Mouse (Mus musculus): Measurements from ENCODE around the gene Serpina3a. TPM values are rescaled to one million over a fixed set of nuclear protein-coding genes. Genes with fewer than 3 reads are reported as not detected.

The Serpina3a gene
- polyA plus RNA-seq, 1 experiment, result not detected

DNA sequence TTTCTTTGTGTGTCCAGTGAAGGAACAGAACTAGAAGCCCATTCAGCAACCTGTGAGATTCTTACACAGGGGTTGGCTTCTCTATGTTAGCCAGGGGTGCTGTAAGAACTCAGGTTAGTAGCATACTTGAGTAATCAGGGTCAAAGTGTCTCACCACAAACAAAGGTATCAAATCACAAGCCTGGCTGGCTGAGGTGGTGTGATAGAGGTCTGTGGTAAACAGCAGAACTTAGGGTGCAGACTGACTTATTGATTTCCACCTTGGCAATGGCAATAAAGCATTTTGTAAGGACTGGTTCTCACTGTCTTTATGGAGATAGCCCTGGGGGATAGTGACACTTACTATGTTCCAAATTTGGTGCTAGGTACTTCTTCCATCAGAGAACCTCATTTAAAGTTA is 6.7 kb upstream of the Serpina3a start:
- Histone ChIP-seq H3K27ac (ENCODE audit: insufficient read depth, low read length) (no peak overlapping the region), H3K4me3 (ENCODE audit: insufficient read depth, low read length) (no peak overlapping the region), H3K4me1 (ENCODE audit: control insufficient read depth, insufficient read depth, low read length) (no peaks in the 10 kb centered on the region)
- TF ChIP-seq POLR2A (IDR thresholded peaks at IDR 0.05; ENCODE audit: low read depth, low read length) (no peak), CTCF (IDR thresholded peaks at IDR 0.05; ENCODE audit: borderline replicate concordance, insufficient read depth, low read length) (no peak)

DNA sequence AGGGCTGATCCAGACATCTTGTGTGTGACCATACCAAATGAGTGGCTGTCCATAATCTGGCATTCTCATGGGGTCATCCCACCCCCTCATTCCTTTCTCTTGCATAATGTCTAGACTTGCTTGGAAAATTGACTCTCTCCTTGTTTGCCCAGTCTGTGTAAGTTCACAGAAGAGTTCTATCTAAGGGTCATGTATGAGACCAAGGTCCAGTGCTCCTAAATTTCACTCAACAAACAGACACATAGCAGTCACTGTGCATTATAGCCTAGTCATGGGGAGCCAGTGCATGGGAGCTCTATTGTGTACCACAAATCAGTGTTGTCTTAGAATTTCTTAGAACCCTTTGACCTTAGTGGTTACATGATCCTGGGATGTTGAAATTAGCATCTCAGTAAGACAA is 5.6 kb upstream of the Serpina3a start:
- no peak overlapping the region for H3K27ac ChIP-seq (ENCODE audit: insufficient read depth, low read length)
- TF ChIP-seq CTCF (IDR thresholded peaks at IDR 0.05; ENCODE audit: borderline replicate concordance, insufficient read depth, low read length), result no peak
- no peak for TF ChIP-seq POLR2A (IDR thresholded peaks at IDR 0.05; ENCODE audit: low read depth, low read length)
- H3K4me1 ChIP-seq (ENCODE audit: control insufficient read depth, insufficient read depth, low read length), result no peaks in the 10 kb centered on the region
- no peak overlapping the region for H3K4me3 ChIP-seq (ENCODE audit: insufficient read depth, low read length)

DNA sequence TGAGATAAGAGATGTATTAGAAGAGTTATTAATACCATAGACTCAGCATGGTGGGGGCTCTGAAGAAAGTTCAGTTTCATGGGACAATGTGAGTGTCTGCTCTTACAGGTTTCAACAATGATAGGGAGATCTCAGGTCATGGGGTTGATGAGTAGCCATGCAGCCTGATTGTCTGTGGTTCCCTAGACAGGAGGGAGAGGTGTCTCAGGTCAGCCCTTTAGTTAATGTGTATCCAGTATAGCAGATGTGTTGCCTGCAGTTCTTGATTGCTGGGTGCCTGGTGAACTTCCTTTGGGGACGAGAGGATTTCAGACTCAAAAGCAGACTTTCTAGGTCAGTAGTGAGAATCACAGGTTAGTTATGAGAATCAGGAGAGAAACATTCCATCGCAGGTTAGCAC is 4.0 kb upstream of the Serpina3a start:
- TF ChIP-seq POLR2A (IDR thresholded peaks at IDR 0.05; ENCODE audit: low read depth, low read length) (no peak), CTCF (IDR thresholded peaks at IDR 0.05; ENCODE audit: borderline replicate concordance, insufficient read depth, low read length) (no peak)
- Histone ChIP-seq H3K27ac (ENCODE audit: insufficient read depth, low read length) (no peak overlapping the region), H3K4me1 (ENCODE audit: control insufficient read depth, insufficient read depth, low read length) (no peaks in the 10 kb centered on the region), H3K4me3 (ENCODE audit: insufficient read depth, low read length) (no peak overlapping the region)

DNA sequence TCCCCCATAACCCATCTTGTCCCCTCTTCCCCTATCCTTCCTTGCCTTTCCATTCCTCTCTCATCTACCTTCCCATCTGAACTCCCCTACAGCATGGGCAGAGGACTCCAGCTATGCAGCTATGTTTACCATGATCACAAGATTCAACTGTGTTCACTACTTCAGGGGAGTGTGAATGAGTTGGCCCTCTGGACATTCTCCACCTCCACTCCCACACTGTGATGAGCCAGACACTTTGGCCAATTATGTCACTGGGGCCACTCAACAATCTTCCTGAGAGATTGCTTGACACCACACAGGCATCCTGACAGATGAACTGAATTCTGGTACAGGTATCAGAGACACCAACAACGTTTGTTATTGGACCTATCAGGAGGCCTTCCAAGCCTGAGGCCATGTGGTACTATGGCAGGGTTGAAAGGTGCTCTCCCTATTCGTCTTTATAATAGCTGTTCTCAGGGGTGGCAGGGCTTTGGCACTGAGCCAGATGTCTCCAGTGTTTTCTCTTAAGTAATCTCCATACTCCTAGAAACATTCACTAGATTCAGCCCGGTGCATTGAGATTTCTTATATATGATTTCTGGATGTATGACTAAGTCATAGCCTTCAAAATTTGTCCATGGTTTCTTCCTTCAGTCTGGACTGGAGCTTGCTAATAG is 2.5 kb downstream of the Serpina3a start:
- TF ChIP-seq POLR2A (IDR thresholded peaks at IDR 0.05; ENCODE audit: low read depth, low read length) (no peak), CTCF (IDR thresholded peaks at IDR 0.05; ENCODE audit: borderline replicate concordance, insufficient read depth, low read length) (no peak)

DNA sequence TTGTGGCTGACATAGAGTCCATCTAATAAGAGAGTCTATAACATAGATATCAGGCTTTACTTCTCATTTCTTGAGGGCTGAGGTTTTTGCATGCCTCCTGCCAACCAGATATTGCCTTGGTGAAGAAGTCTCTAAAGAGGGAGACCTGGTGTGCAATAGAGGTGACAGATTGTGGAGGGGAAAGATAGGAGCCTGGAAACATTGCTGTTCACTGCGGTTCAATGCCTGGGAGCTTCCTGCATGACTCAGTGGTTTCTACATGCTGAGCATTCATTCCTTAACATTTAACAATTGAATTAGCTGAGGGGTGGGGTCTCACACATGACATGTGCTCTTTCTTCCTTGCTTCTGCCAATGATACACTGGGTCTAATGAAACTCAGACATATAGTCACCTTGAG is 10.6 kb downstream of the Serpina3a start:
- Histone ChIP-seq H3K4me3 (ENCODE audit: insufficient read depth, low read length) (no peak overlapping the region), H3K27ac (ENCODE audit: insufficient read depth, low read length) (no peak overlapping the region), H3K4me1 (ENCODE audit: control insufficient read depth, insufficient read depth, low read length) (peaks cover 6% of the 10 kb centered on the region)
- no peak for TF ChIP-seq POLR2A (IDR thresholded peaks at IDR 0.05; ENCODE audit: low read depth, low read length)
- no peak for TF ChIP-seq CTCF (IDR thresholded peaks at IDR 0.05; ENCODE audit: borderline replicate concordance, insufficient read depth, low read length)

More for the DNA sequence above, 2.5 kb downstream of the Serpina3a start:
- no peak overlapping the region for H3K27ac ChIP-seq (ENCODE audit: insufficient read depth, low read length)
- no peak overlapping the region for H3K4me3 ChIP-seq (ENCODE audit: insufficient read depth, low read length)
- no peaks in the 10 kb centered on the region for H3K4me1 ChIP-seq (ENCODE audit: control insufficient read depth, insufficient read depth, low read length)

DNA sequence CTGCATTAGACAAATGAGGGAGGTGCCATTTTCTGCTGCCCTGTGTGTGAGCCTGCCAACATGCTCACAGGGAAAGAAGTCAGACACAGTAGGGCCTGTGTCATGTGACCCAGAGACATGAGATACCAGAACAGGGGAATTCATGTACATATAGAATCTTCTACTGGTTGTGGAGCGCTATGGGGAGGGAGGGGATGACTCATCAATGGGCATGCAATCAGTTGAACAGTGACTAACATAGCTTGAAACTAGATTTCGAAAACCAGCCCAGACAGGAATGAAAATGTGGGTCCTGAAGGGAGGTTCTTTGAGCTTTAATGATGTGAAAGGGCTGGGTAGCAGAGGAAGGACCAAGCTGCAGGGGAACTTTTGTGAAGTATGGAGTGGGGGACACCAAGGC is 11.5 kb downstream of the Serpina3a start:
- peak overlapping the region; percentile 84 for H3K27ac ChIP-seq (ENCODE audit: insufficient read depth, low read length)
- TF ChIP-seq POLR2A (IDR thresholded peaks at IDR 0.05; ENCODE audit: low read depth, low read length), result no peak
- no peak for TF ChIP-seq CTCF (IDR thresholded peaks at IDR 0.05; ENCODE audit: borderline replicate concordance, insufficient read depth, low read length)
- peaks cover 6% of the 10 kb centered on the region for H3K4me1 ChIP-seq (ENCODE audit: control insufficient read depth, insufficient read depth, low read length)
- no peak overlapping the region for H3K4me3 ChIP-seq (ENCODE audit: insufficient read depth, low read length)

DNA sequence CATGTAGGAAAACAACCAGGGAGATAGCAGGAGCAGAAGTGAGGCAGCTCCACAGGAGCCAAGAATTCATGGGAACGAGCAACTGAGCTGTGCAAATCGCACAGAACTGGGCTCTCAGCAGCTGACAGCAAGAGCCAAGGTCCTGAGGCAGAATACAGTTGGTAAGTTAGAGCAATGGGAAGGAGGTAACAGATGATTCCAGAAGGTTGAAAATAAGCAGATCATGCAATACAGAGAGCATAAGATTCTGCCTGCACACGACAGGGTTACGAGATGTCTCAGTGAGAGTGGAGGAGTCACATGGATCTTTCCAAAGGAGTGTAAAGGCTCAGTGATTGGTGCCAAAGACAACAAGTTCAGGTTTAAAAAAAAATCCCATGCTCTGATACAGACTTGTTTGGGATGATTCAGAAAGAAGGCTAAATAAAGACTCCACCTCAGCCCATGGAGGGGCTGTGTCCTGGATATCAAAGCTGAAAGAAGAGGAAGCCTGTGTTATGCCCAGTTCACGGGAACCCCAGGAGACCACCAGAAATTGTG is 12.6 kb downstream of the Serpina3a start:
- no peak overlapping the region for H3K4me3 ChIP-seq (ENCODE audit: insufficient read depth, low read length)
- TF ChIP-seq POLR2A (IDR thresholded peaks at IDR 0.05; ENCODE audit: low read depth, low read length) (no peak), CTCF (IDR thresholded peaks at IDR 0.05; ENCODE audit: borderline replicate concordance, insufficient read depth, low read length) (no peak)
- no peak overlapping the region for H3K27ac ChIP-seq (ENCODE audit: insufficient read depth, low read length)
- H3K4me1 ChIP-seq (ENCODE audit: control insufficient read depth, insufficient read depth, low read length), result peaks cover 6% of the 10 kb centered on the region

DNA sequence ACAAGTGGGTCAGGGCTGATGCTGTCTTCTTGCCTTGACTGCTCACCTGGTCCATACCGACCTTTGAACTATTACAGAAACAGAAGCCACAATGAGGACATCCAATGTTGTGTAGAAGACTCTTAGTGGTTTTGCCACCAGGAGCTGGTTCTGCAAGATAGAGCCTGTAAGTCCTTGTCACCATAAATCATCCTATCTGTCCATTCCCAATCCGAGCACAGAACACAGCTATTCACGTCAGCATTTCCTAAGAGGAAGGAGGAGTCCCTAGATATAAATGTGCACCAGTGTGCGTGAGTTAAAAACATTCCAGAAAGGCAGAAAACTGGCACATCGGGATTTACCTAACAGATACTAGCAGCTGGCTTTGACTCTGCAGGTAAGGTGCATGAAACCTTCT is 15.2 kb downstream of the Serpina3a start, which contains the start of gene Serpina3b:
TSS of gene Serpina3b (plus strand) at position 301 of the 400 bp plus-strand sequence.
- Histone ChIP-seq H3K4me1 (ENCODE audit: control insufficient read depth, insufficient read depth, low read length) (peaks cover 6% of the 10 kb centered on the region), H3K4me3 (ENCODE audit: insufficient read depth, low read length) (no peak within 1 kb of the TSS), H3K27ac (ENCODE audit: insufficient read depth, low read length) (no peak within 1 kb of the TSS)
- TF ChIP-seq POLR2A (IDR thresholded peaks at IDR 0.05; ENCODE audit: low read depth, low read length) (no peak), CTCF (IDR thresholded peaks at IDR 0.05; ENCODE audit: borderline replicate concordance, insufficient read depth, low read length) (no peak)

DNA sequence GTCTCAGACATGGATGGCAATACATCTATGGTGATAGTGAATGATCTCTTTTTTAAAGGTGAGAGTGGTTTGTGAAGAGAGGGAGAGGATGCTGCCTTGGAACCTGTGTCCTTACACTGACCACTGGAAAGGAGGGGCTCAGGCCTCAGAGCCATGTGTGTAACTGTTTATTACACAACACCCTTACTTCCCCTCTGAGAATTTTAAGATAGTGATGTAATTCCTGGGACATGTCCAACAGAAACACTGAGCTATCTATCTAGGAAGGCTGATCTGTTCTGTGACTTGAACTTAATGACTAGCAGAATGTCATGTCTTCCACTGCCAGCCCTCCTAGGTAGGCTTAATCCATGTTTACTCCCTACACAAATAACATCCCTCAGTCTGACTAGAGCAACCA is 18.5 kb downstream of the Serpina3a start:
- H3K27ac ChIP-seq (ENCODE audit: insufficient read depth, low read length), result no peak overlapping the region
- H3K4me1 ChIP-seq (ENCODE audit: control insufficient read depth, insufficient read depth, low read length), result no peaks in the 10 kb centered on the region
- no peak for TF ChIP-seq POLR2A (IDR thresholded peaks at IDR 0.05; ENCODE audit: low read depth, low read length)
- no peak for TF ChIP-seq CTCF (IDR thresholded peaks at IDR 0.05; ENCODE audit: borderline replicate concordance, insufficient read depth, low read length)
- no peak overlapping the region for H3K4me3 ChIP-seq (ENCODE audit: insufficient read depth, low read length)

DNA sequence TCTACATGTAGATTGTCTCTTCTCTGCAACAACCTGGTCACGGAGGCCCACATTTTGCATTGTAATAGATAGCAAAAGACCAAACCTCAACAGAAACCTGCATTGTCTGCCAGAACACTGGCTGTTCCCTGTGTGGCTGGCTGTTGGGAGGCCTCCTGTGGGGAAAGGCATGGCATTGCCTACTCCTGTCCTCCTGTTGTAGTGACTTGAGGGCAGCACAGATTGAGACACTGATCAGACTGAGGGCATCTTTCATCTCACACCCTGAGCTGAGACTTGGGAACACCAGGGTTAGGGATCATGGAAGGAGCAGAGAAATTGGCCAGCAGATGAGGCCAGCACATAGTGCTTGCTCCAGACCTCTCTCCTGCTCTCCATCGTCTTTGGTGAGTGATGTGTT is 25.7 kb downstream of the Serpina3a start:
- Histone ChIP-seq H3K4me1 (ENCODE audit: control insufficient read depth, insufficient read depth, low read length) (no peaks in the 10 kb centered on the region), H3K4me3 (ENCODE audit: insufficient read depth, low read length) (no peak overlapping the region), H3K27ac (ENCODE audit: insufficient read depth, low read length) (no peak overlapping the region)
- no peak for TF ChIP-seq POLR2A (IDR thresholded peaks at IDR 0.05; ENCODE audit: low read depth, low read length)
- no peak for TF ChIP-seq CTCF (IDR thresholded peaks at IDR 0.05; ENCODE audit: borderline replicate concordance, insufficient read depth, low read length)
